Mouse (Mus musculus) lung, postnatal 36 days (tissue): ENCODE measurements around the gene Arl1.
"Not testable (repeated sequence)": the region's sequence is repeated elsewhere in the genome, so short reads cannot be mapped to it uniquely, and the experiment has no call there.

ENCODE experiments used
- DNase-seq: peaks from one replicate; pipeline ENCODE4 v3.0.0; 2022; ENCODE audit warnings: mixed read lengths

Arl1 gene

GRCm38 (mm10) chr10:88730571-88731495, at the start of gene Arl1:
Arl1 (plus strand) TSS chr10:88730858.
- peak; percentile 95 for DNase-seq

GRCm38 (mm10) chr10:88682904-88683563, 47.6 kb upstream of the Arl1 start:
- DNase-seq, result no peak

GRCm38 (mm10) chr10:88684925-88685324, 45.7 kb upstream of the Arl1 start, which contains the start of gene Spic:
Spic (minus strand) TSS chr10:88685015.
- no peak for DNase-seq

GRCm38 (mm10) chr10:88700938-88701337, 29.7 kb upstream of the Arl1 start:
- no peak for DNase-seq

- no peak for DNase-seq
These were observed 21.8 kb upstream of the Arl1 start for GRCm38 (mm10) chr10:88708671-88709523.

GRCm38 (mm10) chr10:88712359-88712758, 18.3 kb upstream of the Arl1 start:
- no peak for DNase-seq

GRCm38 (mm10) chr10:88714744-88715143, 15.9 kb upstream of the Arl1 start:
- DNase-seq, result no peak

GRCm38 (mm10) chr10:88715621-88716020, 15.0 kb upstream of the Arl1 start:
- DNase-seq, result no peak

GRCm38 (mm10) chr10:88716986-88717755, 13.5 kb upstream of the Arl1 start:
- no peak for DNase-seq

GRCm38 (mm10) chr10:88717756-88718025, 13.0 kb upstream of the Arl1 start:
- DNase-seq, result no peak

GRCm38 (mm10) chr10:88719618-88720017, 11.0 kb upstream of the Arl1 start:
- DNase-seq, result no peak

GRCm38 (mm10) chr10:88725343-88725742, 5.3 kb upstream of the Arl1 start:
- DNase-seq, result peak; percentile 74

GRCm38 (mm10) chr10:88727128-88727527, 3.5 kb upstream of the Arl1 start:
- peak; percentile 81 for DNase-seq

- no peak for DNase-seq
These were observed 2.5 kb upstream of the Arl1 start for GRCm38 (mm10) chr10:88728166-88728565.

- peak; percentile 21 for DNase-seq
These were observed 1.0 kb downstream of the Arl1 start for GRCm38 (mm10) chr10:88731496-88732308.

GRCm38 (mm10) chr10:88732309-88732622, 1.6 kb downstream of the Arl1 start:
- no peak for DNase-seq

- not testable (repeated sequence) for DNase-seq
These were observed 8.4 kb downstream of the Arl1 start for GRCm38 (mm10) chr10:88739074-88739473.

- DNase-seq, result no peak
These were observed 9.2 kb downstream of the Arl1 start for GRCm38 (mm10) chr10:88739818-88740217.

GRCm38 (mm10) chr10:88740781-88741180, 10.1 kb downstream of the Arl1 start:
- no peak for DNase-seq

- DNase-seq, result no peak
These were observed 10.8 kb downstream of the Arl1 start for GRCm38 (mm10) chr10:88741426-88741825.

GRCm38 (mm10) chr10:88761524-88762212, 31.0 kb downstream of the Arl1 start:
- no peak for DNase-seq
